Mouse (Mus musculus) embryonic facial prominence, embryonic 11.5 days (tissue): ENCODE data around the gene Jmjd8. TPM values are rescaled to one million over a fixed set of nuclear protein-coding genes. Genes with fewer than 3 reads are reported as not detected.
A peak's percentile ranks its signal among the peaks of the same experiment; 100 is the strongest.

Source experiments
- ATAC-seq: fragments of 200-750 bp; cut with Nextera tagmentation; replicated peaks from 2 replicates; pipeline ENCODE4 v1.8.0; 2017; ENCODE audit warnings: low read depth; ENCODE audit not compliant: insufficient number of reproducible peaks, low FRiP score, low TSS enrichment
- DNase-seq: peaks from one replicate; pipeline ENCODE4 v3.0.0-alpha.2; 2015; ENCODE audit warnings: low spot score
- H3K27ac ChIP-seq: fragments of 300-500 bp; sonication (generic); replicated peaks from 2 replicates; pipeline ENCODE4 v1.5.1; 2014; ENCODE audit warnings: mild to moderate bottlenecking, low read depth, low read length, control low read depth
- H3K27me3 ChIP-seq: fragments of 300-500 bp; sonication (generic); 2 replicates; pipeline ENCODE4 v1.6.1; 2014; ENCODE audit warnings: mild to moderate bottlenecking, low read length, moderate library complexity, mixed read lengths; ENCODE audit not compliant: control insufficient read depth, insufficient read depth
- H3K36me3 ChIP-seq: fragments of 300-500 bp; sonication (generic); replicated peaks from 2 replicates; pipeline ENCODE4 v1.6.1; 2014; ENCODE audit warnings: low read depth, mild to moderate bottlenecking, low read length, moderate library complexity, mixed read lengths; ENCODE audit not compliant: control insufficient read depth, insufficient read depth
- H3K4me1 ChIP-seq: fragments of 300-500 bp; sonication (generic); 2 replicates; pipeline ENCODE4 v1.6.1; 2014; ENCODE audit warnings: low read length, mixed read lengths; ENCODE audit not compliant: control insufficient read depth, insufficient read depth
- H3K4me2 ChIP-seq: fragments of 300-500 bp; sonication (generic); 2 replicates; pipeline ENCODE4 v1.6.1; 2014; ENCODE audit warnings: low read depth, mild to moderate bottlenecking, control low read depth, low read length, moderate library complexity
- H3K4me3 ChIP-seq: fragments of 300-500 bp; sonication (generic); 2 replicates; pipeline ENCODE4 v1.5.1; 2014; ENCODE audit warnings: low read depth, low read length, control low read depth
- H3K9ac ChIP-seq: fragments of 300-500 bp; sonication (generic); replicated peaks from 2 replicates; pipeline ENCODE4 v1.6.1; 2014; ENCODE audit warnings: mild to moderate bottlenecking, control low read depth, low read length
- H3K9me3 ChIP-seq: fragments of 300-500 bp; sonication (generic); replicated peaks from 2 replicates; pipeline ENCODE4 v1.6.1; 2016; ENCODE audit warnings: mild to moderate bottlenecking, low read length, inconsistent platforms, mixed read lengths; ENCODE audit not compliant: control insufficient read depth
- WGBS: fragments of 180-500 bp; shearing (Covaris S2); extraction: QIAGEN DNeasy Blood & Tissue Kit; methylation state at CpG from one replicate; pipeline ENCODE4 v1.1.7; 2014; 5-methylcytosine and 5-hydroxymethylcytosine counted together
- microRNA-seq: library from miRNA; unstranded; fragments of <30 nt; microRNA quantifications from one replicate; pipeline ENCODE4, GENCODE M21; 2016; ENCODE audit warnings: borderline number of aligned reads
- polyA plus RNA-seq: library from polyadenylated mRNA; unstranded; fragments of >200 nt; fragmentation: Nextera tagmentation; extraction: Ambion mirVana; gene quantifications from 2 replicates; pipeline ENCODE4 v1.2.1, GENCODE M21; 2014

Jmjd8 gene
- polyA plus RNA-seq, 1 experiment from 2014 or later: 42.0 TPM

DNA sequence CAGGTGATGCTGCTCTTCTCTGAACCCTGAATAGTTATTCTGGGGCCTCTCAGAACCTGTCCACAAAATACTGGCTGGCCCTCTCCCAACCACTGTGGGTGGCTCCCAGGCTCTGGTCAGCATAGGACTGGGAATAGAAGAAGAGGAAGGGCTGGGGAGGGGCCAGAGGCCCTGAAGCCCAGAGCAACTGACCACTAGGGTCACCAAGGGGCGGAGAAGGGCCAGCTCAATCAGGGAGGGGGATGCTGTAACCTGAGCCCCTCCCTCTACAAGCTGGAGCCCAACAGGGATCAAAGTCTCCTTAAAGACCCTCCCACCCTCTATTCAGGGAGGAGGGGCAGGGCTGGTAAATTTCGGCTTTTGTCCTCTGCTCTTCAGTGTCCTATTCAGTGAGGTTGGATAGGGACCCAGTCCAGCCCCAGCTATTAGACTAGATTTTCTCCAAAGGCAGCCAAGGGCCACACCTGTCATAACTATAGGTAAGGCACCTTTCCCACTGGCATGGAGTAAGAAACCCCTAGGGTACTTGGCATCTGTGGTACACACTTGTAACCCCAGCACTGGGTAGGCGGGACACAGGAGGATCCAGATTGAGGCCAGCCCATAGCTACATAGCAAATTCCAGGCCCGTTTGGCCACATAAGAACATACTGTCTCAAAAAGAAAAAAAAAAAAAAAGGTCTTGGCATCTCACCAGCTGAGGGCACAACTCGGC lies 51.7 kb downstream of the Jmjd8 start, which contains the start of gene Wfikkn1:
Gene Wfikkn1 (minus strand): TSS at position 663 of the 715 bp plus-strand sequence.
- Histone ChIP-seq H3K9me3 (no peaks in the 10 kb centered on the region), H3K4me2 (no peak within 1 kb of the TSS), H3K36me3 (no peaks in the 10 kb centered on the region; the same call in none of the 2 replicates), H3K4me3 (no peak within 1 kb of the TSS), H3K4me1 (peaks cover 19% of the 10 kb centered on the region), H3K27ac (peak within 1 kb of the TSS; percentile 56), H3K27me3 (no peaks in the 10 kb centered on the region), H3K9ac (peak within 1 kb of the TSS; percentile 18; the same call in 1 of the 2 replicates)
- no peak for ATAC-seq
- WGBS: 14% methylated on average over 5 of the region's 5 CpGs
- no peak for DNase-seq

DNA sequence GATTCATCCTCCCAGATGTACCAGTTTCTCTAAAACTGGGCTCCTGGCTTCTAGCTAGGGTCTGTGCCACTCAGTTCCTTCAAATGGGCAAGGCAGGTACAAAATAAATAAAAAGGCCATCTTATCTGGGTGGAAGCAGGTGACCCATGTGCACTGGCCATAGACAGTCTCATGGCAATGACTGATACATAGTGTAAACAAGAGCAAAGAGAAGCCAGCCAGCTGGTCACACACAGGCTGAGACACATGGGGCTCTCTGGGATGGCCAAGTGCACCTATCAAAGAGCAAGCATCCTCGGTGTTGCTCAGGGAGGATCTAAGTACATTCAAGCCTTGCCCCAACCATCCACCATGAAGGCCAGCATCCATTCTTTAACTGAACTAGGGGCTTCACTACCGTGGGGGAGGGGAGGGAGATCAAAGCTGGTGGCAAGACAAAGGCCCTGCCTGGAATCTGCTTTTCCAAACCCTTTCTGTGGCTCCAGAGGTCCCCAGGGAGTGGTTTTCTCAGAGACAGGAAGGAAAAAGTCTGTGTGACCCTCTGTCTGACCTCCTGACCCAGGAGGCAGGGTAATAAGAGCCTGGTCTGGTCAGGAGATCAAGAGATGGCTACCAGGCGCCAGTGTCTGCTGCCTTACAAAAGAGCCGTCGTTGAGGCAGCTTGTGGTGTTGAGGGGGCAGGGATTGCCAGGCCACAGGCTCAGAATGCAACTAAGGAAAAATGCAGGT lies 52.4 kb downstream of the Jmjd8 start:
- Histone ChIP-seq H3K36me3 (no peaks in the 10 kb centered on the region; the same call in none of the 2 replicates), H3K27me3 (no peaks in the 10 kb centered on the region), H3K9me3 (no peaks in the 10 kb centered on the region), H3K4me2 (no peak overlapping the region), H3K9ac (0 out of 2 replicates have a peak overlapping the region, but pooled peaks have one; percentile 18), H3K27ac (peak overlapping the region; percentile 56), H3K4me1 (peaks cover 19% of the 10 kb centered on the region), H3K4me3 (no peak overlapping the region)
- peak; percentile 58 for DNase-seq
- 3% methylated on average over 5 of the region's 5 CpGs for WGBS
- ATAC-seq: no peak

Small RNA genes lying within 50 kb of the gene (microRNA-seq; reads per million reads assigned to microRNA genes)
- gene Mir3082 (not detected), gene Mir6966 (not detected)

Other genes with a start within 250 kb of the Jmjd8 start
- gene Lmf1, start 249.8 kb upstream of the Jmjd8 start, polyA plus RNA-seq: 24.9 and 25.7 TPM in 2 replicates
- 1.7 and 2.4 TPM in 2 replicates for gene Gng13, start 111.7 kb upstream of the Jmjd8 start, polyA plus RNA-seq
- gene Chtf18, start 101.4 kb upstream of the Jmjd8 start, polyA plus RNA-seq: 17.7 and 21.2 TPM in 2 replicates
- 18.7 and 19.4 TPM in 2 replicates for gene Rpusd1, start 101.2 kb upstream of the Jmjd8 start, polyA plus RNA-seq
- gene Mslnl, start 92.8 kb upstream of the Jmjd8 start, polyA plus RNA-seq: 0.10 TPM in 1 of 2 replicates, not detected in the other
- 0.63 TPM in 1 of 2 replicates, not detected in the other for gene Msln, start 74.5 kb upstream of the Jmjd8 start, polyA plus RNA-seq
- gene Narfl, start 55.1 kb upstream of the Jmjd8 start, polyA plus RNA-seq: 23.8 and 24.5 TPM in 2 replicates
- gene Haghl, start 43.2 kb upstream of the Jmjd8 start, polyA plus RNA-seq: 58.7 and 61.1 TPM in 2 replicates
- gene Ccdc78, start 42.3 kb upstream of the Jmjd8 start, polyA plus RNA-seq: not detected in 2 replicates
- gene Fam173a, start 36.0 kb upstream of the Jmjd8 start, polyA plus RNA-seq: 58.4 and 62.9 TPM in 2 replicates
- gene AC134908.4, start 33.2 kb upstream of the Jmjd8 start, polyA plus RNA-seq: not detected in 2 replicates
- gene Metrn, start 31.7 kb upstream of the Jmjd8 start, polyA plus RNA-seq: 13.4 and 15.6 TPM in 2 replicates
- gene Fbxl16, start 19.8 kb upstream of the Jmjd8 start, polyA plus RNA-seq: 3.9 and 4.2 TPM in 2 replicates
- gene Wdr24, start 5.2 kb upstream of the Jmjd8 start, polyA plus RNA-seq: 24.5 and 26.9 TPM in 2 replicates
- gene Stub1, start 4.5 kb downstream of the Jmjd8 start, polyA plus RNA-seq: 323 and 352 TPM in 2 replicates
- gene Rhbdl1, start 8.4 kb downstream of the Jmjd8 start, polyA plus RNA-seq: 1.1 and 1.5 TPM in 2 replicates
- 0.36 and 1.2 TPM in 2 replicates for gene Gm20683, start 12.9 kb downstream of the Jmjd8 start, polyA plus RNA-seq
- gene Rhot2, start 16.0 kb downstream of the Jmjd8 start, polyA plus RNA-seq: 7.1 and 9.7 TPM in 2 replicates
- gene Wdr90, start 32.6 kb downstream of the Jmjd8 start, polyA plus RNA-seq: 14.7 and 15.1 TPM in 2 replicates
- 7.3 and 9.5 TPM in 2 replicates for gene Mcrip2, start 39.9 kb downstream of the Jmjd8 start, polyA plus RNA-seq
- 49.8 and 63.3 TPM in 2 replicates for gene Mettl26, start 46.2 kb downstream of the Jmjd8 start, polyA plus RNA-seq
- 0.63 and 0.87 TPM in 2 replicates for gene Wfikkn1, start 52.0 kb downstream of the Jmjd8 start, polyA plus RNA-seq
- gene Rab40c, start 90.9 kb downstream of the Jmjd8 start, polyA plus RNA-seq: 17.6 and 18.7 TPM in 2 replicates
- 40.2 and 41.4 TPM in 2 replicates for gene Pigq, start 116.1 kb downstream of the Jmjd8 start, polyA plus RNA-seq
- 0.15 TPM in 1 of 2 replicates, not detected in the other for gene Nhlrc4, start 116.1 kb downstream of the Jmjd8 start, polyA plus RNA-seq
- 0.15 and 0.49 TPM in 2 replicates for gene A930017K11Rik, start 123.7 kb downstream of the Jmjd8 start, polyA plus RNA-seq
- gene Capn15, start 156.9 kb downstream of the Jmjd8 start, polyA plus RNA-seq: 17.4 and 20.2 TPM in 2 replicates
- 12.9 and 16.1 TPM in 2 replicates for gene Rab11fip3, start 240.7 kb downstream of the Jmjd8 start, polyA plus RNA-seq